Mouse (Mus musculus): ENCODE data around the gene Sgsm2. TPM values are rescaled to one million over a fixed set of nuclear protein-coding genes. Genes with fewer than 3 reads are reported as not detected.

The Sgsm2 gene
- polyA plus RNA-seq, 1 experiment from 2014 or later, result 14.3 TPM

DNA sequence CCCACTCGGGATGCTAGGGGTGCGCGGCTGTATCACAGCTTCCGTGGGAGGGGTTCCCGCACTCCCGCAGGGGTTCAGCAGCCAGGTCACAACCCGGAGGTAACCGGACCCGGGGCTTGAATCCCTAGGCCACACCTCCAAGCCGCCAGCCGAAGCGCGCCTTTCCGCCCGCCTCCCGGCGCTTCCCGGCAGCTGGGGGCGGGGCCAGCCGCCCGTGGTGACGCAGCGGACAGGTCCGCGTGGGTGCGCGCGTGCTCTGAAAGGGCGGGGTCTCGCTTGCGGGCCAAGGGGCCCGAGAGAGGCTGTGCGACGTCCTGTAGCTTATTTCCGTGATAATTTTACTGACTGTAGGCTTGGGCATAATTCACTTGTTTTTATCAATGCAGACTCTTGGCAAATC is 58.4 kb downstream of the Sgsm2 start:
- H3K27ac ChIP-seq (replicated peaks), result peak overlapping the region; percentile 91
- H3K4me2 ChIP-seq (replicated peaks), result peak overlapping the region; percentile 87
- peaks cover 41% of the 10 kb centered on the region for H3K4me1 ChIP-seq
- H3K36me3 ChIP-seq, result peaks cover 19% of the 10 kb centered on the region
- under 1% methylated on average over 35 of the region's 35 CpGs for WGBS
- H3K4me3 ChIP-seq, result peak overlapping the region; percentile 55
- no peaks in the 10 kb centered on the region for H3K27me3 ChIP-seq
- peak overlapping the region; percentile 50 for H3K9ac ChIP-seq (replicated peaks)
- peak; percentile 68 for ATAC-seq (replicated peaks)
- H3K9me3 ChIP-seq, result no peaks in the 10 kb centered on the region

DNA sequence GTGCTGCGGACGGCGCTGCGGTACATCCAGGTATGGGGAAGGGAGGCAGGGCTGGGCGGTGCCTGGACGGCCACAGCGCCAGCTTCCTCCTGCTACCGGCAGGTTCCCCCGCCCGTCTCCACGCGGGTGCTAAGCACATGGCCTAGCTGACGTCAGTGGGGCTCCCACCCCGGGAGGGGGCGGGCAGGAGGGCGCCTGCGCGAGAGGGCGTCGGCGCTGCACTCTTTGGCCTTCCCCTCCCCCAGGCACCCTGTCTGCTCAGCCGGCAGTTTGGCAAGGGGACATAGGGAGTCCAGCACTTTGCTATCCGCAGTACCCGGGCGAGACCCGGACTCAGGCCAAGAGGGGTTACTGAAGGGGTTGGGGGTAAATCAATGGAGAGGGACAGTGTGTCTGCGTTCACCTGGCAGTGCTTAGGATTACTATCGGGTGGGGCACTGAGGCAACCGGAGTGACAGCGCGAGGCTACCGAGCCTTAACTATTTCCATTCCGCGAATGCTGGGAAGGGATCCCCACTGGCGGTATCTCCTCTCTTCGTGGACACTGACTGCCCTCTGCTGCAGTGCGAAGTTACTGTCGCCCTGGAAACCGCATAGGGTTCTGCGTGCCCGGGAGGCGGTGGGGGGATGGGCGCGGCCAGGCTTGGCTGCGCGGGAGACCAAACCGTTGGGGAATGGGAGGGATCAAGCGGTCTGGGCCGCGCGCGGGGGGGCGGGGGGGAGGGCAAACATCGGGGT is 59.0 kb downstream of the Sgsm2 start:
- Histone ChIP-seq H3K9me3 (no peaks in the 10 kb centered on the region), H3K36me3 (peaks cover 14% of the 10 kb centered on the region), H3K4me2 (replicated peaks) (peak overlapping the region; percentile 87), H3K4me1 (peaks cover 46% of the 10 kb centered on the region), H3K27me3 (no peaks in the 10 kb centered on the region), H3K27ac (replicated peaks) (peak overlapping the region; percentile 91), H3K4me3 (peak overlapping the region; percentile 55), H3K9ac (replicated peaks) (peak overlapping the region; percentile 50)
- WGBS, result under 1% methylated on average over 54 of the region's 54 CpGs
- peak; percentile 70 for ATAC-seq (replicated peaks)

GRCm38 (mm10) chr11:74837056-74837693 is 59.7 kb downstream of the Sgsm2 start:
- H3K4me3 ChIP-seq, result peak overlapping the region; percentile 55
- H3K9ac ChIP-seq (replicated peaks), result peak overlapping the region; percentile 50
- H3K9me3 ChIP-seq, result no peaks in the 10 kb centered on the region
- H3K27ac ChIP-seq (replicated peaks), result peak overlapping the region; percentile 91
- WGBS, result 45% methylated on average over 16 of the region's 16 CpGs
- H3K4me1 ChIP-seq, result peaks cover 53% of the 10 kb centered on the region
- H3K36me3 ChIP-seq, result peaks cover 7% of the 10 kb centered on the region; the same call in 1 of the 2 replicates
- ATAC-seq (replicated peaks), result no peak
- H3K4me2 ChIP-seq (replicated peaks), result peak overlapping the region; percentile 87
- H3K27me3 ChIP-seq, result no peaks in the 10 kb centered on the region

DNA sequence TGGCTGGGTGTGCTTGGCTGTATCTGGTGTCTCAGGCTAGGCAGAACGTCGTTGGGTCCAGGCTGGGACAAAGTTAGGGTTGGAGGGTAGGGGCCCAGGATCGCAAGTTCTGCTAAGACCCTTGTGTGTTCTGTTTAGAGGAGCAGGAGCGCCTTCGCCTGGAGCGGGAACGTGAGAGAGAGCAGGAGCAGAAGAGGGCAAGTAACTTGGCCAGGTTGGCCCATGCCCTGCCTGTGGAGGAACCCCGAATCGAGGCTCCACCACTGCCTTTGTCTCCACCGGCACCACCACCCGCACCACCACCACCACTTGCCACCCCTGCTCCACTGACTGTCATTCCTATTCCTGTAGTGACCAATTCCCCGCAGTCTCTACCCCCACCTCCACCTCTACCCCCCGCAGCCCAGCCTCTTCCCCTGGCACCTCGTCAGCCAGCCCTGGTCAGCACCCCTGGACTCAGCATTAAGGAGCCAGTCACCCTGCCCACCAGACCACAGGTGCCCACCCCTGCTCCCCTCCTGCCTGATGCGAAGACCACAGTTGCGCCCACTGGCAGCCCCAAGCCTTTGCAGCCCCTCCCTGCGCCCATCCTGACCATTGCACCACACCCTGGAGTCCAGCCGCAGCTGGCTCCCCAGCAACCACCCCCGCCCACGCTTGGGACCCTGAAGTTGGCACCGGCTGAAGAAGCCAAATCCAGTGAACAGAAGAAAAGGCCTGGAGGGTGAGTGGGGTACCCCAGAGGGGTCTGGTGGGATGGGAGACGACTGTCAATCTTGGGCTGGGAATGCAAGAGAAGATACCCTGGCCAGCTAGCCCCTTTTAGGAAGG is 60.4 kb downstream of the Sgsm2 start:
- WGBS, result 89% methylated on average over 22 of the region's 22 CpGs
- Histone ChIP-seq H3K36me3 (0 out of 2 replicates have a peak, but pooled peaks cover 4% of the 10 kb centered on the region), H3K4me1 (peaks cover 54% of the 10 kb centered on the region), H3K9ac (replicated peaks) (no peak overlapping the region), H3K9me3 (no peaks in the 10 kb centered on the region), H3K27ac (replicated peaks) (no peak overlapping the region), H3K4me3 (no peak overlapping the region), H3K4me2 (replicated peaks) (no peak overlapping the region), H3K27me3 (no peaks in the 10 kb centered on the region)
- ATAC-seq (replicated peaks), result no peak

DNA sequence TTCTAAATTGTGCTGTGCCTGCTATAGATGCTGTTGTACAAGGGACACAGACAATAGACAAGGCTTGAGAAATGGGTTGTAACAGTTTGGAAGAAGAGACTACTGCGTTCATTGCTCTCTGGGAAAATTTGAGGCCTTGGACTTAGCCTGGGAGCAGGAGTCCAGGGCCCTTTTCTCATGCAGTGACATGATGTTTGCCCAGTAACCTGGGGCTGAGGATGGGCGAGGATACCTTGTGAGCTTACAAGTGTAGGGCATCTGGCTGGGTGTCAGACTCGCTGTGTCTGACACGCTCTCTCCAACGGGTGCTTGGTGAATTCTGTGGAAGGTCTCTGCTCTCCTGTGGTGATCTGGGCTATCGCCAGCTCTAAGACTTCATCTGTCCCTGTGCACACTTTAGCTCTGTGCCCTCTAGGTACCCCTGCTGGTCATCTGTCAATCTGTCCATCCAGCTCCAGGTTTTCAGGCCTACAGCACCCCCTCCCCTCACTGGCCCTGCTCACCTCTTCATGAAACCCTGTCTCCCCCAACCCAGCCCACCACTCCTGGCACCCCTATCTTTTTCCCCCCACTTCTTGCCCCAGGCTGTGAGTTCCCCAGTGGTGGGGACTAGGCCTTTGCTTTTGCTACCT is 61.2 kb downstream of the Sgsm2 start:
- Histone ChIP-seq H3K4me3 (no peak overlapping the region), H3K4me1 (peaks cover 54% of the 10 kb centered on the region), H3K4me2 (replicated peaks) (no peak overlapping the region), H3K9me3 (no peaks in the 10 kb centered on the region), H3K27me3 (no peaks in the 10 kb centered on the region), H3K36me3 (0 out of 2 replicates have a peak, but pooled peaks cover 4% of the 10 kb centered on the region), H3K9ac (replicated peaks) (no peak overlapping the region), H3K27ac (replicated peaks) (no peak overlapping the region)
- ATAC-seq (replicated peaks), result no peak
- 81% methylated on average over 6 of the region's 6 CpGs for WGBS

- Histone ChIP-seq H3K9ac (replicated peaks) (no peak overlapping the region), H3K4me3 (no peak overlapping the region), H3K4me2 (replicated peaks) (no peak overlapping the region), H3K27ac (replicated peaks) (peak overlapping the region; percentile 35; the same call in 1 of the 2 replicates), H3K36me3 (0 out of 2 replicates have a peak, but pooled peaks cover 4% of the 10 kb centered on the region), H3K4me1 (peaks cover 55% of the 10 kb centered on the region), H3K9me3 (no peaks in the 10 kb centered on the region), H3K27me3 (no peaks in the 10 kb centered on the region)
- WGBS, result 62% methylated on average over 5 of the region's 5 CpGs
- no peak for ATAC-seq (replicated peaks)
These were observed 62.1 kb downstream of the Sgsm2 start for GRCm38 (mm10) chr11:74834650-74835277.

- Histone ChIP-seq H3K9ac (replicated peaks) (no peak overlapping the region), H3K27me3 (no peaks in the 10 kb centered on the region), H3K4me1 (peaks cover 57% of the 10 kb centered on the region), H3K9me3 (no peaks in the 10 kb centered on the region), H3K4me3 (no peak overlapping the region), H3K4me2 (replicated peaks) (no peak overlapping the region), H3K27ac (replicated peaks) (peak overlapping the region; percentile 35; the same call in 1 of the 2 replicates), H3K36me3 (0 out of 2 replicates have a peak, but pooled peaks cover 4% of the 10 kb centered on the region)
- WGBS, result 64% methylated on average over 1 of the region's 1 CpGs
- no peak for ATAC-seq (replicated peaks)
These were observed 62.6 kb downstream of the Sgsm2 start for GRCm38 (mm10) chr11:74834359-74834638.

GRCm38 (mm10) chr11:74833536-74834358 is 63.1 kb downstream of the Sgsm2 start:
- Histone ChIP-seq H3K4me2 (replicated peaks) (peak overlapping the region; percentile 90), H3K9ac (replicated peaks) (peak overlapping the region; percentile 94; the same call in 1 of the 2 replicates), H3K27me3 (no peaks in the 10 kb centered on the region), H3K36me3 (0 out of 2 replicates have a peak, but pooled peaks cover 4% of the 10 kb centered on the region), H3K4me1 (peaks cover 57% of the 10 kb centered on the region), H3K27ac (replicated peaks) (no peak overlapping the region; the same call in 1 of the 2 replicates), H3K9me3 (no peaks in the 10 kb centered on the region), H3K4me3 (peak overlapping the region; percentile 76)
- WGBS, result 87% methylated on average over 8 of the region's 8 CpGs
- no peak for ATAC-seq (replicated peaks)

DNA sequence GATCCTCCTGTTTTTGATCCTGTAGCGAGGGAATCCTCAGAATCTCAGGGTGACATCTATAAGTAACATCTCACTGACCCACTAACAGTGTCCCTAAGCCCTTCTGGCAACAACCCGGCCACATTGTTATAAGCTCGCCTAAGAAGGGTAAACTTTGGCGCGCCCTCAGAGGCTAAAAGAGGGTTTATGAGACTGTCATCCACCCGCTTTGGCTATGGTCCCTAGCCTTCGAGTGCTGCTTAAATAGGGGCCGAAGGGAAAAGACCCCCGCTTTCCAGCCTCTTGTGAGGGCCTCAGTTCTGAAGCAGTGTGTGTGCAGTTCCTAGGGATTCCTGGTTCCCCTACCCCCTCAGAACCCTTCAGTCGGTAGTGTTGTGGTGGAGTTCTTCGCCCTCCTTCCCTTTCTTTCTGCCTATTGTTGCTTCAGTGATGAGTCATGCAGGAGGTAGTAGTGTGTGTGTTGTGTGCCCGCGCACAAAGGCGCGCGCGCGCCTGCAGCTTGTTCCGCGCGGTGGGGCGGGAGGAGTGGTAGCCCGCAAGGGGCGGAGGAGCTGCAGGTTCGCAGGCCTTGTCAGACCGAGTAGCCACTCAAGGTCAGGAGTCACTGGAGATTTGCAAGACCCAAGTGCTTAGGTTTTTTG is 64.2 kb downstream of the Sgsm2 start:
- Histone ChIP-seq H3K4me2 (replicated peaks) (peak overlapping the region; percentile 90), H3K9me3 (no peaks in the 10 kb centered on the region), H3K4me3 (peak overlapping the region; percentile 76), H3K36me3 (0 out of 2 replicates have a peak, but pooled peaks cover 4% of the 10 kb centered on the region), H3K9ac (replicated peaks) (peak overlapping the region; percentile 94), H3K27ac (replicated peaks) (peak overlapping the region; percentile 94), H3K4me1 (peaks cover 54% of the 10 kb centered on the region), H3K27me3 (no peaks in the 10 kb centered on the region)
- WGBS, result 1% methylated on average over 26 of the region's 26 CpGs
- ATAC-seq (replicated peaks), result no peak
